Mouse (Mus musculus) olfactory bulb, adult 2 months (tissue): ENCODE measurements around the gene Gmppb.

Experiments used
- CTCF ChIP-seq: fragments of 200-500 bp; IDR thresholded peaks from 2 replicates; pipeline ENCODE4 v1.5.1; 2012; ENCODE audit warnings: low read depth, mild to moderate bottlenecking, low read length, moderate library complexity; ENCODE audit not compliant: insufficient read depth
- POLR2A ChIP-seq: fragments of 200-500 bp; IDR thresholded peaks from 2 replicates; pipeline ENCODE4 v1.6.1; 2012; ENCODE audit warnings: mild to moderate bottlenecking, low read depth, low read length, moderate library complexity; ENCODE audit not compliant: insufficient read depth

GRCm38 (mm10) chr9:108063361-108063760, 14.3 kb downstream of the Gmppb start:
- no peak for TF ChIP-seq CTCF
- no peak for TF ChIP-seq POLR2A
